Mouse (Mus musculus): ENCODE data around the gene Fam98a.

The Fam98a gene

DNA sequence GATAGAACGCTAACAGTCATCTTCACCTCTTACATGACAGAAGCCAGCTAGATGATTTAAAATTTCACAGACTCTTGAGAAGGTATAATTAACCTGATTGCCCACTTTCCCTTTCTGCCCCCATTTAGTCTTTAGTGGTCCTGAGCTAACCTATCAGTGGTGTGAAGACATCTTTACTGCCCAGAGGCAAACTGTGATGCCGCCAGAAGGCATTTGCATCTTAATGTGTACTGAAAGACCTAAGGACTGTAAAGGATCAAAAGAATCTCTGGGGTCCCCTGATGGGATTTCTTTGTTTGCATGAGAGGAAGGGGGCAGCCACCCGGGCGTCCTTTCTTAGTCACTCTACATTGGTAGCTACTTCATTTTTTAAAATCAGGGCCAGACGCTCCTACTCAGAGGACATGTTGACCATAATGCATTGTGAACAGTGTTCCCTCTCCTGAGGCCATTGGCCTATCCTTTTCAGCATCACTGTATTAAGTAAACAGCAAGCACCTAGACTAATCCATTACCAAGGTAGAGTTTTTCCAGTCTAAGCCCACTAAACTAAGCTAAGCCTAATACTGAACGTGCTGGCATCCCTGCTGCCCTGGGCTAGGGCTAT, 30.4 kb downstream of the Fam98a start:
- DNase-seq (ENCODE audit: low spot score) = no peak

DNA sequence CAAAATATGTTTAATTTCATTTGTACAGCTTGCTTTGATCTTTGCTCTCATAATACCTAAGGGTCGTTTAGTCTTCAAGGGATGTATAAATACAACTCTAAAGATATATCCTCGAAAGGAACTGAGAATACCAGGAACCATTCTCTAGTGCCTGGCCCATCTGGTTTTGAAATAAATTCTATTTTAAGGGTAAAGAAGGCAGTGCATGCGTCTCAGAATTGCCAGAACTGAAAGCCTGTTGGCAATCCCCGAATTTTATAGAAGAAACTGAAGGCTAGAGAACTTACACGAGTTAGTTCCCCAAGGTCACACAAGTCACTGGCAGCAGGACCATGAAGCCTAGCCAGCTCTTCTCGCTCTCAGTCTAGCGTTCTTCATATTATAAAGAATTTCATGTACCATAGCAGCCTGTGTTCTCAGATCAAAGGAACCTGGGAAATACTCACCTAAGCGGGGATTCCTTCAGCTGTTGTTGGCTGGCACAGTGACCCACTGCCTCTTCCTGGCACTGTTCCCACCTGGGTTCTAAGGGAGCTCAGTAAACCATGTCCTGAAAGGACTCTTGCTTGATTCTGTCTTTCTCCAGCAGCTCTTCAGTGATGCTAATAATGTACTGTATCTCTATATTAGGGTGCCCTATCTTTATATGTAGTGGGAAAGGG, 32.4 kb downstream of the Fam98a start:
- DNase-seq (ENCODE audit: low spot score) = no peak

- DNase-seq (ENCODE audit: low spot score) = no peak
Observed at GRCm38 (mm10) chr17:75518181-75518901, 33.4 kb downstream of the Fam98a start.

GRCm38 (mm10) chr17:75516591-75516990, 35.2 kb downstream of the Fam98a start:
- DNase-seq (ENCODE audit: low spot score) = no peak

DNA sequence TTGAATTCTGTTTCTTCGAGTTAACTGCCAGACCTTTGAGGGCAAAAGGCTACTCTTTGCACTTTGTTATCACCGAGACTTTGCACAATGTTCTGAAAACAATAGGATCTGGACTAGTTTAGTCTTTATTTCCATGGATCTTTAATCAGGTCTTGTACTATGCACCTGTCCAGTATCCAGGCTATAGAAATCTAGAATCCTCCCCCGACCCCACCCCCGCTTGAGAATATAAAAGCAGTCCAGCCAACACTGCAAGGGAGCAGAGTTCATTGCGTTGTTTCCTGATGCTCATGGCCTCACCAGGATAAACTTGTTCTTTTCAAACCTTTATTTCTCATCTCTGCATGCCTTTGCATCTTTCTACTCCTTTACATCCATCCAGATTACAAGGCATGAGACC, 42.5 kb downstream of the Fam98a start:
- no peak for DNase-seq (ENCODE audit: low spot score)

DNA sequence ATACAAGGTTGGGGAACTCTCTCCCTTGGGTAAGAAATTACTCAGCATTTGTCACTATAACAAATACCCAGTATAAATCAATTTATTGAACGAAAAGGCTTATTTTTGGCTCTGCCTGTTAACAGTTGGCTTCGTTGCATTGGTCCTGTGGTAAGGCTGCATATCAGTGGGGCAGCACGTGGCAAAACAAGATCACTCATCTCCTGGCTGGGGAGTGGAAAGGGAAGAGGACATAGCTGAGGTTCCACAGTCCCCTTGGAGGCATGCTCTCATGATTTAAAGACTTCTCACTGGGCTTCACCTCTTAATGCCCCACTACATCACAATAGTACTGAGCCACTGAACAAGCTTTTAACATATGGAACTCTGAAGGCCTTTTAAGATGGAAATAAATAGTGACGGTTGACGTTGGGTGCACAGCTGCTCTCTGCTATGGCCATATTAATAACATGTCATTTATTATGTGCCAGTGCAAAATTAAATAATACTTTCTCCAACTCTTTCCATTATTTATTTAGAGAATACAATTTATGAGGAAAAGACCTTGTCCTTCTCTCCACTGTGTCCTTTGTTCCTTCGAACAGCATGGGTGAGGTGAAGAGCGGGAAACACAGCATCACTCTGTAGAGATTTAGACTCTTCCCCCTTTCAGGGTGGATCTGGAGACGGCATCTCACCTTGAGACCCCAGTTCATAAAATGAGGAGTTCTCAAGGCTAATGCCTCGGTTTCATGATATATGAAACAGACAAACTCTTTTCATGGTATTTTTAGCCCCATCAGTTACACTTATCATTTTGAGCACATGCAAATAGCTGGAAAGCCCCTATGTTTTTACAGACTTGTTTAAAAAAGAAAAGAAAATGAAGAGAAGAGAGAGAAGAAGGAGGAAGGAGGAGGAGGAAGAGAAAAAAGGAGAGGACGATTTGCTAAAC, 44.8 kb downstream of the Fam98a start:
- no peak for DNase-seq (ENCODE audit: low spot score)

- no peak for DNase-seq (ENCODE audit: low spot score)
Observed at GRCm38 (mm10) chr17:75506097-75506675, 45.6 kb downstream of the Fam98a start.

DNA sequence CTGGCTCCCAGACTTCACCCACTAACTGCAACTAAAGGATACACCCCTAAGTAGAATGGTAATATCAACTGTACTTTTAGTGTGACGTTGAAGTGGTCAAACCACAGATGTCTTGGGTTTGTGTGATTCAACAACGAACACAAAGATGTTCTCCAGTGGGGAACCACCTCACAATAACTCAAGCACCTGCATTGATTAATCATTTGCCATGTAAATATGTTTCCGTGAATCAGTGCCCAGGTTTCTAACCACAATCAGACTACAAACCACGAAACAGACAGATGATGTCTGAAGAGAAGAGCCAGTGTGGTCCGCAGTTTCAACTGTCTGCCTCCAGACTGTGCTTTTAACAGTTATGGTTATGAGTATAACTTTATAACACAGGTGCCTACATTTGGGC, 46.7 kb downstream of the Fam98a start:
- DNase-seq (ENCODE audit: low spot score) = no peak

GRCm38 (mm10) chr17:75503031-75503430, 48.7 kb downstream of the Fam98a start:
- DNase-seq (ENCODE audit: low spot score) = no peak

- DNase-seq (ENCODE audit: low spot score) = no peak
Observed at GRCm38 (mm10) chr17:75498241-75498651, 53.5 kb downstream of the Fam98a start.

- DNase-seq (ENCODE audit: low spot score) = no peak
Observed at GRCm38 (mm10) chr17:75495213-75495612, 56.5 kb downstream of the Fam98a start.
